Mouse (Mus musculus) liver, adult 2 months (tissue): ENCODE data around the gene Dmac2.

Experiments
- CTCF ChIP-seq: fragments of 200-500 bp; IDR thresholded peaks from 2 replicates; pipeline ENCODE4 v1.5.1; 2011; ENCODE audit warnings: low read depth, low read length, control low read depth
- POLR2A ChIP-seq: fragments of 200-500 bp; IDR thresholded peaks from 2 replicates; pipeline ENCODE4 v1.6.1; 2011; ENCODE audit warnings: low read length, control low read depth; ENCODE audit not compliant: insufficient read depth; ENCODE audit errors: extremely low read depth

DNA sequence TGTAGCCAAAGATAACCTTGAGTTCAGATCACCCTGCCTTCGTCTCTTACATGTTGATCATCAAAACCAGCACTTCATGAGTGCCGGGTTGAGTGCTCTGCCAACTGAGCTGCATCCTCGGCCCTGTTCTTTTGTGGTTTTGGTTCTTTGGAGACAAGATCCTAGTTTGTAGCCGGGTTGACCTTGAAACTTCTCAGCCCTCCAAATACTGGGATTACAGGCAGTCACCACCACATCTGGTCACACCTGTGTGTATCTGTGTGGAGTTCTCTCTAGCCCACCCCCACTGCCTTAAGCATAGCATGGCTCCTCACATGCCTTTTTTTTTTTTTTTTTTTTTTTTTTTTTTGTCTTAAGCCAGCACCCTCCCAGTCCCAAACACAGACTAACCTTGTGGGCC lies 50.9 kb downstream of the Dmac2 start:
- no peak for TF ChIP-seq CTCF
- TF ChIP-seq POLR2A, result no peak
